Mouse (Mus musculus) mature B cell (primary cell): Measurements from ENCODE around the gene 4933427D14Rik.

Source experiments
- in situ Hi-C: fragments of 300-500 bp; cut with MboI; formaldehyde crosslinking; loops from 2 replicates; pipeline ENCODE4 v1.14.3; 2019

4933427D14Rik gene

GRCm38 (mm10) chr11:72207204-72207833, at the start of gene 4933427D14Rik, which contains the start of gene Txndc17:
Gene 4933427D14Rik, minus strand, starts transcription at chr11:72207459.
Gene Txndc17, plus strand, starts transcription at chr11:72207547.
- in situ Hi-C loops = no loop called here

GRCm38 (mm10) chr11:72256441-72256840, 49.2 kb upstream of the 4933427D14Rik start:
- in situ Hi-C loops = no loop called here

DNA sequence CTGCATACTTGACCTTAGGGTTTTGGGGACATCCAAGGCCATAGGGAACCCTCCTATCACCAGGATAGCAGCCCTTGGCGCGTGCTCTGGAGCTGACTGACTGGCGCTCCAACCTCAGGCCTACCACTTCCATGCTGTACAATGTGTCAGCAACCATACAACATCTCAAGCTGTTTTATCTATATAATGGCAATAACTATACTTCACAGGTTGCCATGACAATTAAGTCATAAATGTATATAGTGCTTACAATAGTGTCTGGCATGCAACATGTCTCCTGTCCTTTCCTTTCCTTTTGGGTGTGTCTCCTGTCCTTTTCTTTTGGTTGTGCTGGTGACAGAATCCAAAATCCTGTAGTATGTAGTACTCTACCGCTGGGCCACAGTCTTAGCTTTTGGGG, 48.4 kb upstream of the 4933427D14Rik start:
- in situ Hi-C loops = no loop called here

DNA sequence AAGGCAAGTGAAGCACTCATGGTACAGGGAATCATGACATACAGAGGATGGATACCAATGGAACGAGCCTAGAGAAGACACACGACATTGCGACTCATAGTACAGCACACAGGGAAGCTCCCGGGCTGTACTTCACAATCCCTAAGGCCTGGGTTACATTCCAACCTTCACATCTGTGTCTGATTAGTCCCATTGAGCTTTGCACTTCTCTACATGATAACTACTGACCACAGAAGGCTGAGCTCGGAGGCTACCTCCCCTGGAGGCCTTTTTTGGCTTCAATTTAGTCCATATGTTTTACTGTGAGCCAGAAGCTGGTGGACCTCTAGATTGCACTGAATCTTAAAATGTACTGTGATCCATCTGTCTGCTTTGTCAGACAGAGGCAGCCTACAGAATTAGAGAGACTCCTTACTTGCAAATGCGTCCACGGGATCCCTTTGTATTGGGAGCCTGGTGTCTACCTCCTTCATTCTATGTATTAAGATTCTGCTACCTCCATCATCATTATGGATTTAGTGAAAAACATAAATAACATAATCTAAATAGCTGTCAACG, 38.0 kb upstream of the 4933427D14Rik start:
- in situ Hi-C loops = no loop called here

GRCm38 (mm10) chr11:72240062-72240860, 33.0 kb upstream of the 4933427D14Rik start:
- in situ Hi-C loops = no loop called here

DNA sequence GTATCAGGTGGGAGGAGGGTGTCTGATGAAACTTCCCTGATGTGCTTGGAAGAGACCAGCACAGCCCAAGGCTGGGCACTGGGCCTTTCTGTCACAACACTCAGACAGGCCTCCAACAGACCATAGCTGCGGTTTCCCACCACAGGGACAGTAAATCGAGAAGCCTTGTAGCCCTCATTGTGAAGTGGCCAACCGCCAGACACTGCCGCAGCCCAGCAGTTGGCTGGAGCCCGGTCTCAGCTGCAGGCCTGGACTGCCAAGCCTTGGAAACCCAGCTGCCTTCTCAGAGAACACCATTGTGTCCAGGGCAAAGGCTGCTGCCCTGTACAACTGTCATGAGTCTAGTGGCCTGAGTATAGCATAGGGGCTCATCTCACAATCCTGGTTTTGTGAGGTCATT, 26.8 kb upstream of the 4933427D14Rik start:
- in situ Hi-C loops = no loop called here

GRCm38 (mm10) chr11:72232991-72233390, 25.7 kb upstream of the 4933427D14Rik start:
- in situ Hi-C loops = no loop called here

- in situ Hi-C loops = no loop called here
These were observed 24.8 kb upstream of the 4933427D14Rik start for GRCm38 (mm10) chr11:72232068-72232467.

- in situ Hi-C loops = no loop called here
These were observed 21.3 kb upstream of the 4933427D14Rik start for GRCm38 (mm10) chr11:72228513-72228912.

DNA sequence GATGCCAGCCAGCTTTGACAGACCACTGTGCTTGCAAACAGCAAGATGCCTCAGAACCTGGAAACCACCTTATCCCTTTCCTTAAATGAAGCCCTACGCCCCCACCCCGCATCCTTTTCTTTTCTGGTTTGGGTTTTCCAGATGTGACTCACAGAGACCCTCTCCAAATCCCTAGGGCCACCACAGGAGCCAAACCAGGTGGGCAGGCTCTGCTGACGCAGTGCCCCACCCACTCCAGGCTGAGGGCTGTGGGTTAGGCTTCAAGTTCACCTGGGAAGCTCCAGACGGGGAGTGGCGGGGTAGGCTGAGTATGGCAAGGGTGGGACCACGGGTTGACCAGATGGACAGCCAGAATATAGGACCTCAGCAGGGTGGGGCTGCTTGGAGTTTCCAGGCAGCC, 19.6 kb upstream of the 4933427D14Rik start:
- in situ Hi-C loops = no loop called here

DNA sequence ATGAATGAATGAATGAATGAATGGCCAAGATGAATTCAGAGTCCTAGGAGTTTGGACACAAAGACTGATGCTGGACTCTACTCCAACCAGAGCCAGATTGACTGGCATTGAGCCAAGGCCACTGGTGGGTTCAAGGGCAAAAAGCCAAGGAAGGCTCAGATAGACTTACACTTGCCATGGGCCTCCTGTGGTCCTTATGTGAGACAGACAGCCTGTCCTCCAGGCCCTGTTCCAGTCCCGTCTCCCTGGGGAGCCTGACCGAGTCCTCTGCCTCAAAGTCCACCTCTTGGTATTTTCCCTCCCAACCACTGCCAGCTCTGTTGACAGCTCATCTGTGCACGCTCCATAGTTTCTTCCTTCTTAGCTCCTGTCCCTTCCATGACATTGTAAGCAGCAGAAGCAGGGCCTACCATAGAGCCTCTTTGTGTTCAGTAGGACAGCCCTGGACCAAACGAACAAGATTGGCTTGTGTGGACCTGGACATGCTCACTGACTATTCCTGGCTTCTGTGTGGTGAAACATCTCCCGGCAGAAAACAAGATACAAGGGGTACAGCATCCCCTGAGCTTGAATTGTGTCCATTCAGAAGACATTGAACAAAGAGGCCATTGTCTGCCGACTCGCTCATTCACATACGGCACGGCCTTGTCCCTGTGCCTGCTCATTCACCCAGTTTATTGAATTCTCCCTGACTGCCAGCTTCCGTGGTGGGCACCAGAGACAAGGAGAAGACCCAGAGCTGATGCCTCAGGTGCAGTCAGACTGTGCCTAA, 18.9 kb upstream of the 4933427D14Rik start:
- in situ Hi-C loops = no loop called here

DNA sequence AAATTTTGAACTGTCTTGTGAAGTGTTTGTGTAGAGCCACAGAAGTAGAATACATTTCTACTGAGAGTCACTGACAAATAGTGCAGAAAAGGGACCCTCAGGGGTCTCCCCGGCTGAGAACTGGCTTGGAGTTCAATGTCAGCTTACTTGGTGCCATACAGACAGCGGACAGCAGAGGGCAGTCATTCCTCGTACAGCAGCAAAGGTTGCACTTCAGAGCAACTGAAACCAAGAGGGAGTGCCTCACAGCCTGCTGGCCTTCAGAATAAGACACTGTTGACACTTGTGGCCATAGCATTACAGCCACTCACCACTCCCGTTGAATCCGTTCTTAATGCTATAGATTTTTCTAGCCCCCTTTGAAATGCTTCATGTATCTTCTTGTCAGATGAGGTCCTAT, 17.6 kb upstream of the 4933427D14Rik start:
- in situ Hi-C loops = no loop called here

GRCm38 (mm10) chr11:72223414-72223813, 16.2 kb upstream of the 4933427D14Rik start:
- in situ Hi-C loops = no loop called here

DNA sequence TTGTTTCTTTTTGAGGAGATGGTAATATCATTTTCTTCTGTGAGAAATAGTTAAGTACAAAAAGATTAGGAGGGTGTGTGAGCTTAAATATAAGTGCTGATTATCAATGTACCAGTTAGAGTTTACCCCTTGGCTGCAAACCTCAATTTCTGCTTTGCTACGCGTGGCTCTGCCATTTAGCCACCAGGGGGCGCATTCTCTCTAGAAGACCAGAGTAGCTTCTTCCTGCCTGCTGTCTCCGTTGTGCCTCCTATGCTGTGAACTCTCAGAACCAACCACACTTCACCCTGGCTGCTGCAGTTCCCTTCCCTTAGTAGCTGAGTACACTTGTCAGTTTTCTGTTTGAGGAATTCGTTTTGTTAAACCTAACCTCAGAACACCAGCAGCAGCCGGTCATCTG, 14.0 kb upstream of the 4933427D14Rik start:
- in situ Hi-C loops = no loop called here

GRCm38 (mm10) chr11:72217116-72217515, 9.9 kb upstream of the 4933427D14Rik start:
- in situ Hi-C loops = no loop called here

- in situ Hi-C loops = no loop called here
These were observed 8.1 kb upstream of the 4933427D14Rik start, which contains the start of gene Med31 for GRCm38 (mm10) chr11:72215410-72215797. Gene Med31, minus strand, starts transcription at chr11:72215592.

GRCm38 (mm10) chr11:72214591-72215409, 7.5 kb upstream of the 4933427D14Rik start:
- in situ Hi-C loops = no loop called here

DNA sequence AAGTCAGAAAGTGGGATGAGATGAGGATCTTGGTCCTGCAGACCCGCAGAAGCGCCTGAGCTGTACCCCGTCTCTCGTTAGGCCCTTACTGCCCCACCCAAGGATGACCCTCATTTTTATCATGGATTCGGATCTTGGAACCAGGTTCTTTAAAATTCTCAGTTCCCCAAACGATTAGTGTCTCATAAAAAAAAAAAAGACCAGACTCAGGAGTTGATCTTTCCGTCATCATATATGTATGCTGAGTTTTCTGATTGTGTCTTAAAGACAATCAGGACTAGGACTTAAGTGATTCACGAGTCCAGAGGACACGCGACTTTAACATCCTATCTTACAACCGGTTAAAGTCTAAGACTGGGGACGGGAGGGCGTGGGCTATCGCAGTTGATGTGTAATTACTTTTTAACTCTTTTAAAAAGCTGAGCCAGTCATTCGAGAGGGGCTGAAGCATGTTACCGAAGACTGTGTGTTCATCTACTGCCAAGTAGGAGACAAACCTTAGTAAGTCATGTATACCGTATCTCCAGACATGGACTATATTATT, 647 bp upstream of the 4933427D14Rik start:
- in situ Hi-C loops = no loop called here

GRCm38 (mm10) chr11:72206341-72207203, 687 bp downstream of the 4933427D14Rik start, which contains the start of gene Gm43951:
Gene Gm43951, minus strand, starts transcription at chr11:72206840.
- in situ Hi-C loops = no loop called here

DNA sequence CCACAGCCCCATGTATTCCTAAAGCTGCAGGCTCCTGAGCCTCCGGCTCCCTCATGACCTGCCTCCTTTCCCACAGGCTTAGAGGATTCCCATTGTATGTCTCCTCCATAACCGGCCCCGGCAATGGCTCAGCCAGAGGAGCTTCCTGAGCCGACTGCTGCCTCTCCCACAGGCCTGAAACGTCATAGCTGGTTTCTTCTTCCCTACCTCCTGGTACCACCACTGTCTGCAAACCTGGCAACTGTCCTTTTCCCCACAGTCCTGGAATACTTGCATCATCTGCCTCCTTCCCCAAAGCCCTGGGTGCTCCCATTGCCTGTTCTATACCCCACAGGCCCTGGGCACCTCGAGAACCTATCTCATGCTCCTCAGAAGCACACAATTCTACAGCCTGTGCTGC, 2.0 kb downstream of the 4933427D14Rik start:
- in situ Hi-C loops = no loop called here
